Mouse (Mus musculus): ENCODE measurements around the gene Ilvbl.

GRCm38 (mm10) chr10:78573226-78573625, 920 bp upstream of the Ilvbl start:
- TF ChIP-seq CTCF (IDR thresholded peaks at IDR 0.05; ENCODE audit: low read depth) = no peak
- TF ChIP-seq EP300 (IDR thresholded peaks at IDR 0.05; ENCODE audit: low read depth) = no peak

All from liver, embryonic 14.5 days (tissue).